In the genomic region with DNA sequence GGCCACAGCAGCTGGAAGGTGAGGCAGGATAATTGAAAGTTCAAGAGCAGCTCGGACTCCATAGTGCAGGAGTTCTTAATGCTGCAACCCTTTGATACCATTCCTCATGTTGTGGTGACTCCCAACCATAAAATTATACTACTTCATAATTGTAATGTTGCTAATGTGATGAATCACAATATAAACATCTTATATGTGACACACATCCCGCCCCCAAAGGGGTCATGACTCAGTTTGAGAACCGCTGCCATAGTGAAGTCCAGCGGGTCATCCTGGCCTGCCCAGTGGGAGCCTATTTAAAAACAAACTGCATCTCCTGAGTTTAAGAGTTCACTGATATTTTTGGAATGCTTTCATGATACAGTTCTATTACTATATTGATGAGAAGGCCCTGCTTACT, we compare ENCODE assay signal across 35 mouse cellular contexts.
"Had no signal": no experiment of that assay in that cellular context is flagged by ENCODE, and none has a peak within 500 bp of the region (broad histone marks: within the 10 kb centered on the region; RNA-seq: fewer than 3 reads in every experiment).

No protein-coding gene starts in this region.

- H3K36me3 ChIP-seq: heart, embryonic 10.5 days; heart, embryonic 12.5 days; heart, embryonic 13.5 days; heart, embryonic 15.5 days; hindbrain, embryonic 10.5 days; hindbrain, embryonic 12.5 days; hindbrain, embryonic 13.5 days; hindbrain, embryonic 15.5 days; intestine, embryonic 15.5 days; kidney, embryonic 15.5 days had no signal

- H3K27me3 ChIP-seq: heart, embryonic 12.5 days; heart, embryonic 15.5 days; hindbrain, embryonic 13.5 days; intestine, embryonic 15.5 days had no signal

- H3K4me1 ChIP-seq: heart, embryonic 10.5 days; heart, embryonic 12.5 days; heart, embryonic 13.5 days; heart, embryonic 15.5 days; hindbrain, embryonic 10.5 days; hindbrain, embryonic 12.5 days; hindbrain, embryonic 13.5 days; hindbrain, embryonic 15.5 days; intestine, embryonic 15.5 days; kidney, embryonic 15.5 days had no signal

- H3K9me3 ChIP-seq: heart, embryonic 10.5 days; heart, embryonic 12.5 days; heart, embryonic 13.5 days; heart, embryonic 15.5 days; hindbrain, embryonic 10.5 days; hindbrain, embryonic 12.5 days; hindbrain, embryonic 13.5 days; hindbrain, embryonic 15.5 days; intestine, embryonic 15.5 days; kidney, embryonic 15.5 days had no signal

- ATAC-seq: hindbrain, embryonic 16.5 days; hindbrain, postnatal 0 days; inflammation-experienced regulatory T-cells, adult 6 months; intestine, embryonic 15.5 days; intestine, embryonic 16.5 days; intestine, postnatal 0 days had no signal

- H3K4me3 ChIP-seq: heart, embryonic 10.5 days; heart, embryonic 12.5 days; heart, embryonic 13.5 days; heart, embryonic 15.5 days; hindbrain, embryonic 10.5 days; hindbrain, embryonic 12.5 days; hindbrain, embryonic 13.5 days; hindbrain, embryonic 15.5 days; intestine, embryonic 15.5 days; kidney, embryonic 15.5 days; layer of hippocampus, adult 2 months had no signal

- DNase-seq: heart, postnatal 10 days; heart, postnatal 14 days; heart, postnatal 36 days; heart, postnatal 4 days; kidney, adult 11 months; kidney, adult 18-20 months; kidney, adult 2 months; kidney, adult 8-10 months; kidney, adult 9 months; kidney, postnatal 10 days; kidney, postnatal 14 days; kidney, postnatal 25 days; kidney, postnatal 36 days; kidney, postnatal 4 days; layer of hippocampus, adult 9-11 months; layer of hippocampus, postnatal 36 days had no signal

- H3K9ac ChIP-seq: heart, embryonic 12.5 days; heart, embryonic 13.5 days; heart, embryonic 15.5 days; hindbrain, embryonic 12.5 days; hindbrain, embryonic 13.5 days; hindbrain, embryonic 14.5 days; hindbrain, embryonic 15.5 days; intestine, embryonic 15.5 days; kidney, embryonic 15.5 days had no signal

- H3K27ac ChIP-seq: heart, embryonic 10.5 days; heart, embryonic 13.5 days; heart, embryonic 15.5 days; hindbrain, embryonic 10.5 days; hindbrain, embryonic 12.5 days; hindbrain, embryonic 13.5 days; hindbrain, embryonic 14.5 days; hindbrain, embryonic 15.5 days; hindbrain, postnatal 0 days; intestine, embryonic 15.5 days; kidney, embryonic 15.5 days; kidney, postnatal 0 days; layer of hippocampus, adult 2 months had no signal

- H3K4me2 ChIP-seq: heart, embryonic 11.5 days; heart, embryonic 12.5 days; heart, embryonic 13.5 days; heart, embryonic 15.5 days; hindbrain, embryonic 12.5 days; hindbrain, embryonic 13.5 days; hindbrain, embryonic 14.5 days; hindbrain, embryonic 15.5 days; intestine, embryonic 15.5 days; kidney, embryonic 15.5 days had no signal
